Mouse (Mus musculus): ENCODE data around the gene Ccdc116. TPM values are rescaled to one million over a fixed set of nuclear protein-coding genes. Genes with fewer than 3 reads are reported as not detected.

The Ccdc116 gene
- total RNA-seq, 2 experiments from 2014 or later, result 3.0 to 3.3 TPM

DNA sequence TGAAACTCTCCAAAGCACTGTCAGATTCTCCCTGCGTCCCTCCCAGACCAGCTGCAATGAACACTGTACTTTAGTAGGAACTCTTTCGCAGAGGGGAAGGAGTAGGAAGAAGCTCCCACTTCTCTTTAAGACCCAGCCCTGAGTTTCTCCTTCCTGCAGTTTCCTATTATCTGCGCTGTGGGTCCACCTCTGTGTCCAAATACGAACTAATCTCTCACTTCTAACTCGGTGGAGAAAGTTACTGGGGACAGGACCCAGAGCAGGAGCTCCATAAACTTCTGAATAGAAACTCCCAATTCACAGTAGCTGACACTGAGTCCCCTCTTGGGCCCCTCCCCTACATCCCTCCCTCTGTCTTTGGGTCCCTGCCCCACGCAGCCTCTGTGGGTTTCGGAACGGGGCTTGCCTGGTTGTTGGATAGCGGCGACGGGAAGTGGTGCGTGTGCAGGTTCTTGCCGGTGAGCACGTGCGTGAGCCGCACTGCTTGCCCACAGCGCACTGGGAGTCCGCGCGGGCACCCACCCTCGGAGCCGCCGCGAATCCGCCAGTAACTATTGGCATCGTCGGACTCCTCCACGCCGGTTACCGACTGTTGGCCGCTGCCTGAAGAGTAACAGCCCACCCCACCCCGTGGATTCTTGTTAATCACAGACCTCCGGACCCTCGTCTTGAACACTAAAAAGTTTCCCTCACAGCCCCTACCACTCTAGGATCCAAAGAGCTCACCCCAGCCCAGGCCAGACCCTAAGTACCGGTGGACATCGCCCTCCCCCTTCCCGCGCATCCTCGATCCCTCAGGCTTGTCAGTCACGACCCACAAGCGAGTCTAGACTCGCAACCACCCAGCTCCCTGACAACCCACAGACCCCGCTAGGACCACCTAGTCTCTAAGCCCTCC, 15.6 kb downstream of the Ccdc116 start:
- no peak for DNase-seq (ENCODE audit: low spot score in 2 of 2)

DNA sequence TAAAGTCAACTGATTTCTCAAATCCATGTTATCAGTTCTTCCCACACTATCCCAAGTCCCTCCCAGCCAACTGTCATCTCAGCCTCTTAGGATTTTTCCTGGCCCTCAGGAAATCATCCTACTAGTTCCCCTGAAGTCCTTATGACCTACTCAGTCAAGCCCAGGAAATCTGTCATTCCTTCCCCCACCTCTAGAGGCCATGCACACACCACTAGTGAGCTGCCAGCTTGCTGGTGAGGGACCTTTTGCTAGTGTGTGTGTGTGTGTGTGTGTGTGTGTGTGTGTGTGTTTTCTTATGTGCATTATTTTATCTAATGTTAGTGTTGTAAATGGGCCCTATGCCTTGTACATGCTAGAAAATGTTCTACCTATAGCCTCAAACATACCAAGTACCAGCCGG, 19.7 kb downstream of the Ccdc116 start:
- peak in 1 of 2 experiments; percentile 49 for DNase-seq (ENCODE audit: low spot score in 2 of 2)

DNA sequence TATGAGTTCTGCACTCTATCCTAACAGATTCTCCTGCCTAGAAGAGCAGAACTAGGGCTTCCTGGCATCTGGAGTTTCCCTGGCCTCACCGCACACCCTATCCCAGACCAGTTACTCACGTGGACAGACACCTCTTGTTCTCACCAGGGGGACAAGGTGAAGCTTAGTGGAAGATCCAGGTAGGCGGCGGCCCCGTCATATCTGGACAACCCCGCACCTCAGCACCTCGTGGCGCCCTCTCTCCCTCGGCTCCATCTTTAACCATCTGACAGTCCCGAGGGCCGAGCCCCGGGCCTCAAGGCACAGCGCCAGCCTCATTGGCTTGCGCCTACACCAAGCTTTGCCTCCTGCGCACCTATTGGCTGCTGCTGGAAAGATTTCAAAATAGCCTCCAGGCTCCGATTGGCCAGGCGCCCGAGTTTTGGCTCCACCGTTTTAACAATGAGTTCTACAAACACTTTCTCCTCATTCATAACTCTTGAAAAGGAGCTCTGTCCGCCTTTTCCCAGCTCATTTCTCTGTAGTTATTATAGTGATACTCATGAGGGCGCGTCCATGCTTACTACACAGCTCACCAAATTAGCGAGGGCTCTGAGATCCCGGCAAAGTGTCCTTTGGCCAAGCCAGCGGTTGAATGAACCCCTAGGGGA, 22.0 kb downstream of the Ccdc116 start, which contains the start of gene 2610318N02Rik:
Gene 2610318N02Rik (minus strand): TSS at position 297 of the 650 bp plus-strand sequence.
- DNase-seq (ENCODE audit: low spot score in 2 of 2), result peak; percentile 34 to 45

DNA sequence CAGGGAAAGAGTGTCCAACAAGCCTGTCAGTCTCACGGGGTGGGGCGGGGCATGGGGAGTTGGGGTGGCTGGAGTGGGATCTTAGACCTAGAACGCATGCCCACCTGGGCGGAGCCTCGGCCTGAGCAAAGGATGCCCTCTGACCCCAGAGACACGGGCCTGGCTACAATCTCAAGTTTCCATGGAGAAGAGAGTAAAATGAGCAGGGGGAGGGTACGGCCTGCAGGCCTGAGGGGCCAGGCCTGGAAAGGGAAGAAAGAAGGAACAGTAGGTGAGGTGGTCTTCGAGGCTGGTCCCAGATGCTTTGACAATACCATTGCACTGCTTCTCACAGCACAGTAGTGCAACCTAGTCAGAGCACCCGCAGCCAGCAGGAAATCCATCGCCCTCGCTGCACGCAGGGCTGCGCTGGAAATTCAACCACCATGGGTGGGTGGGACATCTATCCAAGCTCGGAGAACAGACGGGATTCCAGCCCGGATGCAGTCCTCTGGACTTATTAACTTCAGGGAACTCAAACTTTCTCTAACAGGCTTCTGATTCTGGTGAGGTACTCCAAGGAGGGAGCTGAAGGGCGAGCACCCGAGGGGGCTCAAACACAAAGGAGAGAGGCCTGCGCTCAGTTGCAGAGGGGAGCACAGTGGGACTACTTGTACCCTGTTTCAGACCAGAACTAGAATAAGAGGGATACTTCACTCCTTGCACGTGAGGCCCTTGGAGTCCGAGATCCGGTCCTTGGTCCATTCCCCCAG, 22.7 kb downstream of the Ccdc116 start:
- DNase-seq (ENCODE audit: low spot score in 2 of 2), result no peak

DNA sequence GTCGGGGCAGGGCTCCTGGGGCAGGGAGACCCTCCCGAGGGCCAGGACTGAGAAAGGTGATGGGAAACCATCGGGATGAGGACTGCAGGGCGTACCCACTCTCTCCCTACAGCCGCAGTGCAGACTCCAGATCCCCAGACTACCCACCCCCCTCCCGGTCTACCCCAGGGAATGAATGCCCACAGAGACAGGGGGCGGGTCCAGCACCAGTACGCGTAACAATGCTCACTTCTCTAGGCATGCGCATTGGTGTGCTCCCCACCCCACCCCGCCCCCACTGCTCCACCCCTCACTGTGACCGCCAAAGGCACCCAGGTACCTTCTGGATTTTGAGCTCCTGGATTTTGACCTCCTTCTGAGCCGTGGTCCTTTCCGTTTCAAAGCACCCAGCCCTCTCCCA, 25.5 kb downstream of the Ccdc116 start:
- DNase-seq (ENCODE audit: low spot score in 2 of 2), result no peak

DNA sequence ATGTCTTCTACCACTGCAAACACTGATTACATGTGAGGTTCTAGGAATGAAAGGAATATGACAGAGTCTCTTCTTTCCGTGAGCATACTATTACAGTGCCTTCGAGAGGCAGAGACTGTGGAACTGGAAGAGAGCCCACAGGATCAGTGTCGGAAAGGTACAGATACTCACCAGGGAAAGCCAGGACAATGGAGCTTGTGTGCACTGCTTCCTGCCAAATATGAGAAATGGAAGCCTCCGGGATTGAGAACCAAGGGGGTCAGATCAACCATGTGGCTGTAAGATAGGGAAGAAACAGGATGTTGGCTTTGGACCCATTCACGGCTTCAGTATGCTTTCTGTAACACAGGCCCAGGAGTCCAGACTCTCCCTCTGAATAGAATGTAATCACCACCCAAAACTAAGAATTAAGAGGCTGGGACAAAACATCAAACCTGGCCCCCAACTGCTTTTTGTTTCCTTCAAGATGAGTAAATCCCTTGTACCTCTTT, 29.7 kb downstream of the Ccdc116 start:
- no peak for DNase-seq (ENCODE audit: low spot score in 2 of 2)

DNA sequence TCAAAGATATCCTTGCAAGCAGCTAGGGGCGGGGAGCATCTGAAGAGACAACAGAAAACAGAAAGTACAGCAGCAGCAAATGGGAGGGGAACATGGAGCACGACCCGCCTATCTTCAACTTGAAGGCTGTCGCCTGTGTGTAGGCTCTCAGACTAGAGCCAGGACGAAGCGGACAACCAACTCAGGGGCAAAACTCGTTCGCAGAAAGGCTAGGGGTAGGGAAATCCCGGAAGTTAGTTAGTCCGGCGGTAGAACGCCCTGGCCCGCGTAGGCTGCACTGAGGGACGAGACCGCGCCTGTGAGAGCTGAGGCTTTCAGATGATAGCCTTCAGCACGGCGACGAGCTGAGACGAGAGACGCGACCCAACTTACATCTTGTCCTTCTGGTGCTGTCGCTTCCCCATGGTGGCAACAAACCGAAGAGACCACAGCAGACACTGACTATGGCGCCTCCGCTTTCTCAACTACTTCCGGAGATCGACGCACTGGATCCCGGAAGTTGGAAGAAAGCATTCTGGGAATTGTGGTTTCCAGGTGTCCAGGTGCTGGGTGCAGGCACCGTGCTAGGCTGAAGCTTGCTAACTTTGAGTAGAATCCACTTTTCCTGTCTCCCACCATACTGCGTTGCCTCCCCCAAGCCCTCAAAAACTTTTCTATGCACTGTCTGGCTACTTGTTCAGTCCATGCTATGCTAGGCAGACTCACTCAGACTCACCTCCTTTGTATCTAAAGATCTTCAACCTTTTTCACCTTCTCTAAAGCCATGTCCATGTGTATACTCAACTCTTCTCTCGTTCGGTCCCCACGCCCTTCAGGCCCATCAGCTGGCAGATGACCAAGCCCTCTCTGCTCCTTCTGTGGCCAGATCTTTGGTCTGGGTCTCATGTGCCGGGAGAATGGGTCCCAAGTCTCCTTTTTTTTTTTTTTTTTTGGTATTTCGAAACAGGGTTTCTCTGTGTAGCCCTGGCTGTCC, 36.0 kb downstream of the Ccdc116 start, which contains the start of gene Ppil2:
Gene Ppil2 (minus strand): TSS at position 487 of the 973 bp plus-strand sequence.
- DNase-seq (ENCODE audit: low spot score in 2 of 2), result peak; percentile 56 to 80

DNA sequence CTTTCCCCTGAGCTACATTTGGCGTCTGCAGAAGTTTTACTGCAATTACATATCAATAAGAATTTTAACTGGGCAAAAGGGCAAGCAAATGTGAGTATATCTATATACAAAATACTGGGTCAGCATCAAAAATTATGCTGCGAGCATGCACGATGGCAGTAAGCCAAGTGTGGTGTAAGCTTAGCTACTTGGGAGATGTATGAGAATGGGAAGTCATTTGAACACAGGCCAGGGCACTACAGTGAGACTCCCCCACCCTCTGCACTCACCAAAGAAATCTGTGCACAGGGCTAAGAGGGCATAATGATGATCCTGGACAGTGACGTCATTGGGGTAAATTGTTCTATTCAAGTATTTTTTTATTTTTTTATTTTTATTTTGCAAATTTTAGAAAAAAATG, 42.4 kb downstream of the Ccdc116 start:
- DNase-seq (ENCODE audit: low spot score in 2 of 2), result no peak

DNA sequence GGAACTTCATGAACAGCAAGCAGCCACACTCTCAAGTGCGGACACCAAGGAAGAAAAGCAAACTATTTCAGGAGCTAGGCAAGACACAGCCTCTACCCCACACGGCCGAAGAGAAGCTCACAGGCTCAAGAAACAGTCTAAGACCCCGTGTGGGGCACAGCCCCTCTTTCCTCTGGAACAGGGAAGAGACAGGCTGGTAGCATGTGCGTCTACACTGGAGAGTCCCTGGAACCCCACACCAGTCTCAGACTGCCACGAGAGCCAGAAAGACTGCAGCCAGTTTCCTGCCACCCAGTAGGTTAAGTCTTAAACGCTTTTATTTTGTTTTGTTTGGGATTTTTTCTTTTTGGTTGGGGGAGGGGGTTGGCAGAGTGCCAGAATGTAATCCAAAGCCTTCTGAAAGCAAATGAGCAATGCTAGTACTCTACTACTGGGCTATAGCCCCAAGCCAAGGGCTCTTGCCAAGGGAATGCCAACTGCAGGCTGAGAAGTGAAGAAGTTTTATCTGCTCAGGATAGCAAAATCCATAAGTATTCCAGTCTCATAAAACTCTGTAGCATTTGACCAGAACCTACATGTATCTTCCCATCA, 44.3 kb downstream of the Ccdc116 start:
- DNase-seq (ENCODE audit: low spot score in 2 of 2), result peak in 1 of 2 experiments; percentile 46

DNA sequence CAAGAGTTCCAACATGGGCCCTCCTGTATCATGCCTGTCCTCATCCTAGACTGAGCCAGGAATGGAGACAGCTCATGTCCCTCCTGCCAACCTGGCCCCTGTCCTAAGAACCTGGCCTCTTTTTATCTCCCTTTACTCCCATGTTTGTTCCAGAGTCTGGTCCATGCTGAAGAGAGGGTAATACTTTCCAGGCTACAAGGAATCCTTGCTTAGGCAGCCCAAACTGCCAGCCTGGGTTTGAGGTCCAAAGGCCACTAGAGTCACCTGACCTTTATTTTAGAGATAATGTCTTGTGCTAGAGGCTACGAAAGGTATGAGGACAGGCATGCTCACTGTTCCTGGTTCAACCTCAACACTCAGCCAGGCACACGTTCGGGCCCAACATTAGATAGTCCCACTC, 50.1 kb downstream of the Ccdc116 start:
- no peak for DNase-seq (ENCODE audit: low spot score in 2 of 2)

Small RNAs within 50 kb of the gene (microRNA-seq; reads per million reads assigned to microRNA genes)
- gene Mir130b (117 to 153 reads per million in 2 experiments), gene Mir301b (1.1 to 7.7 reads per million in 2 experiments)

Other genes with a start within 250 kb of the Ccdc116 start
- gene Mapk1, start 163.8 kb downstream of the Ccdc116 start, total RNA-seq (2021), result 100 to 1,000 TPM; 453 to 458 TPM
- gene Ypel1, start 77.5 kb downstream of the Ccdc116 start, total RNA-seq (2021), result 10 to 100 TPM; 40.6 to 50.1 TPM
- gene Ppil2, start 36.0 kb downstream of the Ccdc116 start, total RNA-seq (2021), result 10 to 100 TPM; 89.8 to 89.9 TPM
- gene 2610318N02Rik, start 22.1 kb downstream of the Ccdc116 start, total RNA-seq (2021), result 1 to 10 TPM in 1 of 2 experiments, under 1 TPM in 1; 0.97 to 1.2 TPM
- 10 to 100 TPM; 15.8 to 24.9 TPM for gene Sdf2l1, start 14.8 kb downstream of the Ccdc116 start, total RNA-seq (2021)
- gene Ydjc, start 2.6 kb downstream of the Ccdc116 start, total RNA-seq (2021), result 10 to 100 TPM; 33.6 to 34.8 TPM
- 100 to 1,000 TPM; 157 to 159 TPM for gene Ube2l3, start 55.4 kb upstream of the Ccdc116 start, total RNA-seq (2021)
- gene Rimbp3, start 61.4 kb upstream of the Ccdc116 start, total RNA-seq (2021), result 1 to 10 TPM; 2.5 to 3.1 TPM
- 1 to 10 TPM; 4.3 to 4.4 TPM for gene Hic2, start 86.3 kb upstream of the Ccdc116 start, total RNA-seq (2021)
- gene Tmem191c, start 128.8 kb upstream of the Ccdc116 start, total RNA-seq (2021), result 100 to 1,000 TPM in 1 of 2 experiments, 10 to 100 TPM in 1; 86.7 to 100 TPM
- gene Serpind1, start 184.1 kb upstream of the Ccdc116 start, total RNA-seq (2021), result under 1 TPM; 0.60 to 0.92 TPM